Mouse (Mus musculus): ENCODE measurements around the gene Myb. TPM values are rescaled to one million over a fixed set of nuclear protein-coding genes. Genes with fewer than 3 reads are reported as not detected.
A peak's percentile ranks its signal among the peaks of the same experiment; 100 is the strongest.
"Not testable (repeated sequence)": the region's sequence is repeated elsewhere in the genome, so short reads cannot be mapped to it uniquely, and the experiment has no call there.

Myb gene
- polyA plus RNA-seq, 3 experiments from 2014 or later: 6.7 to 8.2 (median 7.3) TPM

GRCm38 (mm10) chr10:21167842-21168241, 7.1 kb upstream of the Myb start:
- no peak for ATAC-seq

DNA sequence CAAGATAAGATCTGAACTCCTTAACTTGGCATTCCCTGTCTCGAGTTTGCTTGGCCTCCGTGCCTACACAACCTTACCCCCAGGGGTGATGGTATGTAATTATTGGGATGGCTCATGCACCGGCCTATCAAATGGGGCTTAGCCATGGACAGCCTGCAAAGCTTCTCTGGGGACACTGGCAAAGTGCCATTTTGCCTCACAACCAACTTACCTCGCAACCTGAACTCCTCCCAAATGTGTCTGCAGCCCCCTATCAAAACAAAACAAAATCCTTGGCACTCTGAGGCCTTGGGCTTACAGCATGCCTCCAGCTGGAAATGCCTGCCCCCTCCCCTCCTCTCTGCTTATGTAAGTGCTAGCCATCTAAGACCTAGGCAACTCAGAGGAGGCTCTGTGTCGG, 6.4 kb upstream of the Myb start:
- ATAC-seq: no peak

GRCm38 (mm10) chr10:21165411-21165810, 4.6 kb upstream of the Myb start:
- no peak for ATAC-seq

GRCm38 (mm10) chr10:21162124-21162523, 1.3 kb upstream of the Myb start:
- no peak for ATAC-seq

DNA sequence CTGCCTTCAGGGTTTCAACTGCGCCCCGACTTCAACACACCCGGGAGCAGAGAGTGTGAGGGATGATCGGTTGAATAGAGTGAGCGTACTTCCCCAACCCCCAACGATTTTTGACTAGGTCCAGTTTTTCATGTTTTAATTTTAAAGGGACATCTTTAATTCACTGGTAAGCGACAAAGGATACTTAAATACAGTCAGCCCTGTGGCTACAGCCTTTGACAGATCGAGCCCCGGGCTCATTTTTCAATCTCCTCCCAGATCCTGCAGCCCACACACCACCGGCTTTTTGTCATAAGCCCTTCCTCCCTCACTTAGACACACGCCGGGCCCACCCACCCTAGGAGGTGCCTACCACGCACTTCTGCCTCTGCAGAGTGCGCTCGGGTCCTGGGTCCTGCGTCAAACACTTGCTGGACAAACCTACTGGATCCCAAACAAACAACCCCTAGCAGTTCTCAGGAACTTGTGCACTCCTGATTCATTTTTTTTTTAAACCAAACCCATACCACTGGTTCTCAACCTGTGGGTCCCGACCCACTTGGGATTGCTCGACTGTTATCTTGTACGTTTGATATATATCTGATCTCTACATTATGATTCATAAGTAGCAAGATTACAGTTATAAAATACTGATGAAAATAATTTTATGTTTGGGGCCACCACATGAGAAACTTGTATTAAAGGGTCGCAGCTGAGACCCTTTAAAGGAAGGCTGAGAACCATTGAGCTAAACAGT, 743 bp upstream of the Myb start:
- ATAC-seq: peak; percentile 14

GRCm38 (mm10) chr10:21159697-21160394, 938 bp downstream of the Myb start:
- ATAC-seq: peak; percentile 9

DNA sequence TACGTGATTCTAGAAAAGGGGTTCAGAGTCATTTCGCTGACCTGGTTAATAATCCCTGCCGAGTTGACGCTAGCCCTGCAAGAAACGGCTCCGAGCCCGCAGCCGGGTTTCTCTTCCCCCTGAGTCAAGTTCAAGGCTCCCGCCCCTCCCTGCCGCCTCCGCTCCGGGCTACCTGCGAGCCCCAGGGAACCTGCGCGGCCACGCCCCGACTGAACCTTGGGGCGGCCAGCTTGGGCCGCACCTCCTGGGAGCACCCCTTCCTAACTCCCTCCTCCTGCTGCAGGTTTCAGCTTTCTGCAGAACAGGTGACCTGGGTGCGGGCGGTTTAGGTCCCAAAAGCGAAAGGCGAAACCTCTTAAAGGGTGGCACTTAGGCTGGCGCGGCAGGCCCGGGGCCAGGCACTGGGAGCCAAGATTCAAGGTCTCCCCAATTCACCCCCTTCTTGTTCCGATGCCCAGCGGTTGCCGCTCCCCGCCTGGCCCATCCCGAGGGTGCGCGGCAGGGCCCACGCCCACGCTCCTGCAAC, 1.8 kb downstream of the Myb start:
- peak; percentile 35 for ATAC-seq

DNA sequence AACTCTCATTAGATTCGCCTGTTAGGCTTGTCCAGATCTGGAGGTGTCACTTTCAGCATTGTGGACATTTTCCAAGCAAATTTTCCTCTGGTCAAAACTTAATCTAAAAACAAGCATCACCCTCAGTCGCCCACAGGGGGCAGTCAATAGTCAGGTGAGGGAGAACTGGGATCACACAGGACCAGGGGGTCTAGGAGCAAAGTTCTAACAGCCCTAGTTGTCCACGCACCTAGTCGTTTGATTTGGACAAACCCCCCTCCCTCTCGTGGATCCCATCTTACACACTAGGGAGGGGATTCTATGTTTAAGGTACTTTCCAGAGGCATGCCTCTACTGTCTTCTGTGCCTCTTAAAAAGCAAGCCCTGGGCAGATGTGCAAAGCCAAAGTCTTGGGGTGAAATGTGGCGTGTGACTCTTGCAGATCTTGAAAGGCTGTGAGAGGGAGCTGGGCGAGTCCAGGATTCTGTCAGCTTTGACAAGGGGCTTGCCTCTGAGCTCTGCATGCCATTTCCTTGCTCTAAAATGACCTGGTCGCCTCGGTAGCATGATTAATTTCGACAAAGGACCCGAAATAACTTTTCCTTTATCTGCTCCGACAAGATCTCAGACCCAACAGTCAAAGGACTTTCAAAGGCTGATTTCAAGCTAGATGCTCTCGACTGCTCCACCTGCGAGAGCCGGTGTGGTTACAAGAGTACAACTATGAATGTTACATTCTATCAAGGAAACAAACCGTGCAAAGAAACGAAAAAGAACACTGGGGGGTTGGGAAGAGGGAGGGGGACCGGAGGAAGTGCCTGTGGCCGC, 2.5 kb downstream of the Myb start:
- peak; percentile 30 for ATAC-seq

- no peak for ATAC-seq
Measured at GRCm38 (mm10) chr10:21156953-21157499, 3.8 kb downstream of the Myb start.

DNA sequence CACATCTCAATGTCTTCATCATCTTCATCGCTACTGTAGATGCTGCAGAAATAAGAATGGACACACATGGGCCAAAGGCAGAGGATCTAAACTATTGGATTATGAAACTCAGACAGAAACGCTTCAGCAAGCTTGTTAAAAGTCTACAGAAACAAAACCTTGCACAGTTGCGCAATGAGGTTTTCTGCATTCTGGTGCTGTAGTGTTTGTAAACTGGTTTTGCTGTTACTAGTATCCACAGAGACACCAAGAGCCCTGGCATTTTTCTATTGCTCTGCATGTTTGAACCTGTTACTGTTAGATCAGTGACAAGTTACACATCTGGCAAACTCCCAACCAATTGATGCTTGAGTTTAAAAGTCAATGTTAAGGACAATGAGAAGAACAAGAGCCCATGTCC, 4.4 kb downstream of the Myb start:
- ATAC-seq: no peak

GRCm38 (mm10) chr10:21154927-21155326, 5.9 kb downstream of the Myb start:
- no peak for ATAC-seq

DNA sequence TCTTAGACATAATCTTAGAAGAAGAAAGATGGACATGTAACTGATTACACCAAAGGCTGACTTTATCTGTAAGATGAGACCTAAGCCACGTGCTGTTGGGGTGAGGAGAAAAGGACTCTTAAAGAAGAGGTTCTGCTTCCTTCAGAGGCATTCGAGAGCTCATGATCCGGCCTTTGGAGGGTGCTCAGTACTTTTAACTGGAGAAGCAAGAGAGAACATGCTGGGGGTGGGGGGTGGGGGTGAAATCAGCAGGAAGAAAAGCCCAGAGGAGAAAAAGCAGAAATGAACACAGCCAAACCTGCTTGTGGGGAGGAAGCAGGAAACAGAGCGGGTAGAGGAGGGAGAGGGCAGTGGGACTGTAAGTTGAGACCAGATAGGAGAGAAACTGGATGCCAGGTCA, 7.4 kb downstream of the Myb start:
- no peak for ATAC-seq

DNA sequence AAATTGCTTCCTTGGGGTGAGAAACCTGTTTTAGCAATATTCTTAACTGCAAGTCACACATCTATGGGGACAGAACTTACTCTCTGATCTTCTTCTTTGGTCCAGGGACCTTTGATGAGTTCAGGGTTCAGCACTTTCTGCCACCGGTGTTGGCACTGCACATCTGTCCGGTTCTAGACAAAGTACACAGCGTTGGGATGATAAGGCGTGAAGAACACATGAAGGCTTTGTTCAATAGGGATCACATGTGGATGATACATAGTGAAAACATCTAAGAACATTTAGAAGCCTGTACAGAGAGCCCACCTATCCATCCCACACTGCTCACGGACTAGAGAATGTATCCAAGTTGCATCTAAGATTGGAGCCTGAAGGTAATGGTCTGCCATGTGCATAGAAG, 8.0 kb downstream of the Myb start:
- no peak for ATAC-seq

- no peak for ATAC-seq
Measured at GRCm38 (mm10) chr10:21151320-21151719, 9.5 kb downstream of the Myb start.

- ATAC-seq: not testable (repeated sequence)
Measured at GRCm38 (mm10) chr10:21149945-21150344, 10.8 kb downstream of the Myb start.

DNA sequence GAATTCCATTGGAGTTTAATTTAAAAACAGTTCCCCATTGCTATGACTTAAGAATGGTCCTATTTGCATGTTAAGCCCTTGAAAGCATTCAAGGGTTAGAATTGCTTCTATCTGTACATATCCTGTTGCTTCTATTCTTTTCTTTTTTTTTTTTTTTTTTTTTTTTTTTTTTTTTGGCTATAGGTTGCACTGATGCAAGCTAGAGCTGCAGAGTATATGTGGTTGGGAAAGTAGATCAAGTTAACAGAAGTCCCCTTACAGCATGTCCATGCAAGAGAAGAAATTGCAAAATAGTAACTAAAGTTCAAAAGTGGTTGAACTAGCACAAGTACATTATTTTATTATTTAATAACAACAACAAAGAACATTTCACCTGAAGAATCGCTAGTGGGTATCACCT, 14.1 kb downstream of the Myb start:
- ATAC-seq: no peak

DNA sequence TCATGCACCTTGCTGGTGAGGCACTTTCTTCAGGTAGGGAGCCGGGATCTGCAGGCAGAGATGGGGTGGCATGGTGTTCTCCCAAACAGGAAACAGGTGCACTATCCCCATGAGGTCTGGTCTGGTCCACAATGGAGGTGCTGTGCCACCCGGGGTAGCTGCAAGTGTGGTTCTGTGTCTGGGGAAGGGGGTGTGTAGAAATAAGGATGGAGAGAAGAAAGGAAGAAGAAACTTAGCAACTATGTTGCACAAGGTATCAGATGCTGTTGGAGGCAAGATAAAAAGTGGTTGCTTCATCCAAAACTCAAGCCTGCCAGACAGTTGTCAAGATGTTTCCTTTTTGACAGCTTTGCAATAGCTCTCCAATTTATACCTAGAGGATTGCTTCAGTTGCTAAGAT, 14.5 kb downstream of the Myb start:
- no peak for ATAC-seq

- ATAC-seq: no peak
Measured at GRCm38 (mm10) chr10:21144627-21145504, 15.9 kb downstream of the Myb start.

- ATAC-seq: no peak
Measured at GRCm38 (mm10) chr10:21135297-21135696, 25.5 kb downstream of the Myb start.

DNA sequence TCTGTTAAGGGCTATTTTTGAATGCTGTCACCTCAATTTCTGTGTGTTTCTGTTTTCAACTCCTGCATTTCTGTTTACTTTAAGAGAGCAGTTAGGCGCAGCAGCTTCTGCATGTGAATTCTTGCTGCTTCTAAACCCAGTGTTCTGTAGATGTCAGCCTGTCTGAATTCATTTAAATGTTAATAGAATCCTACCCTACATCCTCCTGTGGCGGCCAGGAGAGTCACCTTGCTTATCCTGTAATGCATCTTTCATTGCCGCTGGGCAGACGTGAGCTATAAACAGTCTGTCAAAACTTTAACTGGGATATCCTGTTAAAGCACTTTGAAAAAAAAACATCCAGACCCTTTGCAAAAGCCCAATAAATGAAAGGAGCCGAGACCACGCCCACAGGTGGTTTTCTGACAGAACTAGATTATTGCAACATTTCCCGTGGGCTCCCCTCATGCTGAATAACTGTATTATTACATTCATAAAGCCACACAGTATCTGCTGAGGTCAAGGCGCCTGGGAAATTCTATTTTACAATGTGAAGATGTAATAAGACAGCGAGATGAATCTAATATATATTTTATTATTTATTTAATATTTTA, 29.8 kb downstream of the Myb start:
- no peak for ATAC-seq

- ATAC-seq: no peak
Measured at GRCm38 (mm10) chr10:21128086-21128611, 32.6 kb downstream of the Myb start.

Measured in inflammation-experienced regulatory T-cells, adult 6 months (primary cell).